Mouse (Mus musculus): ENCODE results near the gene Ubr4. TPM values are rescaled to one million over a fixed set of nuclear protein-coding genes. Genes with fewer than 3 reads are reported as not detected.

The Ubr4 gene
- polyA plus RNA-seq, 1 experiment from 2014 or later, result 63.1 TPM

- Histone ChIP-seq H3K4me1 (ENCODE audit: control insufficient read depth, insufficient read depth, low read length) (no peaks in the 10 kb centered on the region), H3K27me3 (ENCODE audit: control insufficient read depth, insufficient read depth, low read length) (no peaks in the 10 kb centered on the region), H3K4me2 (ENCODE audit: low read depth, low read length) (no peak overlapping the region), H3K27ac (replicated peaks; ENCODE audit: low read depth, low read length) (no peak overlapping the region), H3K9me3 (replicated peaks; ENCODE audit: control insufficient read depth, low read length) (no peaks in the 10 kb centered on the region), H3K9ac (replicated peaks; ENCODE audit: low read length) (no peak overlapping the region), H3K4me3 (ENCODE audit: low read depth, low read length) (no peak overlapping the region), H3K36me3 (replicated peaks; ENCODE audit: control insufficient read depth, insufficient read depth, low read depth, low read length) (peaks cover 10% of the 10 kb centered on the region)
- no peak for DNase-seq (ENCODE audit: low spot score)
- ATAC-seq (replicated peaks; ENCODE audit: insufficient number of reproducible peaks, low FRiP score, low TSS enrichment, low read depth), result no peak
- WGBS, result 90% methylated on average over 5 of the region's 5 CpGs
These were observed 15.6 kb downstream of the Ubr4 start for GRCm38 (mm10) chr4:139368038-139368437.

DNA sequence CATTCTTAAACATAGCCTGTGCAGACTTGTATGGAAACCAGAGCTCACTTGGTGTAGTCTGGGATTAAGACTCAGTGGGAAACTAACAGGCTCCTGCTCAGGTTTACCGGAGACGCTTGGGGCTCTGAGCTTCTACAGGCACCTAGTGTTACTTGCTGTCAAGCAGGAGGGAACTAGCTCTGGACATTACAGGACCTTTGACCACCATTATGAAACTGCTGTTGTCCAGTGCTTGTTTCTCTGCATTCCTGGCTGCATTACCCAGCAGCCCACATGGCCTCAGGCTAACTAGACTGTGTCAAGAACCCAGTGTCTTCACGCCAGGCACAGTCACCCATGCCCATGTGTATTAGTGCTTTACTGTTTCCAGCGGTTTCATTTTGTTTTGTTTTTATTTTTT is 20.7 kb downstream of the Ubr4 start:
- no peak overlapping the region for H3K27ac ChIP-seq (replicated peaks; ENCODE audit: low read depth, low read length)
- no peak overlapping the region for H3K4me3 ChIP-seq (ENCODE audit: low read depth, low read length)
- peaks cover 6% of the 10 kb centered on the region for H3K36me3 ChIP-seq (replicated peaks; ENCODE audit: control insufficient read depth, insufficient read depth, low read depth, low read length)
- 87% methylated on average over 4 of the region's 4 CpGs for WGBS
- H3K4me2 ChIP-seq (ENCODE audit: low read depth, low read length), result no peak overlapping the region
- DNase-seq (ENCODE audit: low spot score) (no peak), ATAC-seq (replicated peaks; ENCODE audit: insufficient number of reproducible peaks, low FRiP score, low TSS enrichment, low read depth) (no peak)
- H3K4me1 ChIP-seq (ENCODE audit: control insufficient read depth, insufficient read depth, low read length), result no peaks in the 10 kb centered on the region
- no peak overlapping the region for H3K9ac ChIP-seq (replicated peaks; ENCODE audit: low read length)
- no peaks in the 10 kb centered on the region for H3K27me3 ChIP-seq (ENCODE audit: control insufficient read depth, insufficient read depth, low read length)
- H3K9me3 ChIP-seq (replicated peaks; ENCODE audit: control insufficient read depth, low read length), result no peaks in the 10 kb centered on the region

DNA sequence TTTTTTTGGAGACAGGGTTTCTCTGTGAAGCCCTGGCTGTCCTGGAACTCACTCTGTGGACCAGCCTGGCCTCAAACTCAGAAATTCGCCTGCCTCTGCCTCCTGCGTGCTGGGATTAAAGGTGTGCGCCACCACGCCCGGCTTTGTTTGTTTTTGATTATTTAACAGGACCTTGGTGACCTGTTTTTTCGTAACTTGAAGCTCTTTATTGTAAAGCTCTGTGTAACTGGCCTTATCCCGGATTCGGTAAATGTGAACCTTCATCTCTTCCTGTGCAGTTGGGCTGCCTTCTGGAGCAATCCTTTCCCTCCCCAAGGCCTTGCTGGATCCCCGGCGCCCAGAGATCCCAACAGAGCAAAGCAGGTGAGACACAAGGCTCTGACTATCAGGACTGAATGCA is 21.1 kb downstream of the Ubr4 start:
- DNase-seq (ENCODE audit: low spot score) (no peak), ATAC-seq (replicated peaks; ENCODE audit: insufficient number of reproducible peaks, low FRiP score, low TSS enrichment, low read depth) (no peak)
- H3K4me1 ChIP-seq (ENCODE audit: control insufficient read depth, insufficient read depth, low read length), result no peaks in the 10 kb centered on the region
- peaks cover 6% of the 10 kb centered on the region for H3K36me3 ChIP-seq (replicated peaks; ENCODE audit: control insufficient read depth, insufficient read depth, low read depth, low read length)
- WGBS, result 86% methylated on average over 10 of the region's 10 CpGs
- H3K4me3 ChIP-seq (ENCODE audit: low read depth, low read length), result no peak overlapping the region
- no peaks in the 10 kb centered on the region for H3K9me3 ChIP-seq (replicated peaks; ENCODE audit: control insufficient read depth, low read length)
- no peak overlapping the region for H3K27ac ChIP-seq (replicated peaks; ENCODE audit: low read depth, low read length)
- no peak overlapping the region for H3K4me2 ChIP-seq (ENCODE audit: low read depth, low read length)
- no peaks in the 10 kb centered on the region for H3K27me3 ChIP-seq (ENCODE audit: control insufficient read depth, insufficient read depth, low read length)
- no peak overlapping the region for H3K9ac ChIP-seq (replicated peaks; ENCODE audit: low read length)

GRCm38 (mm10) chr4:139379719-139380118 is 27.3 kb downstream of the Ubr4 start:
- ATAC-seq (replicated peaks; ENCODE audit: insufficient number of reproducible peaks, low FRiP score, low TSS enrichment, low read depth) (no peak), DNase-seq (ENCODE audit: low spot score) (no peak)
- Histone ChIP-seq H3K9ac (replicated peaks; ENCODE audit: low read length) (peak overlapping the region; percentile 90), H3K27me3 (ENCODE audit: control insufficient read depth, insufficient read depth, low read length) (no peaks in the 10 kb centered on the region), H3K4me2 (ENCODE audit: low read depth, low read length) (peak overlapping the region; percentile 62), H3K9me3 (replicated peaks; ENCODE audit: control insufficient read depth, low read length) (no peaks in the 10 kb centered on the region), H3K36me3 (replicated peaks; ENCODE audit: control insufficient read depth, insufficient read depth, low read depth, low read length) (no peaks in the 10 kb centered on the region; the same call in 1 of the 2 replicates), H3K27ac (replicated peaks; ENCODE audit: low read depth, low read length) (peak overlapping the region; percentile 76), H3K4me1 (ENCODE audit: control insufficient read depth, insufficient read depth, low read length) (no peaks in the 10 kb centered on the region; the same call in 1 of the 2 replicates), H3K4me3 (ENCODE audit: low read depth, low read length) (peak overlapping the region; percentile 93)
- WGBS, result 15% methylated on average over 8 of the region's 8 CpGs

DNA sequence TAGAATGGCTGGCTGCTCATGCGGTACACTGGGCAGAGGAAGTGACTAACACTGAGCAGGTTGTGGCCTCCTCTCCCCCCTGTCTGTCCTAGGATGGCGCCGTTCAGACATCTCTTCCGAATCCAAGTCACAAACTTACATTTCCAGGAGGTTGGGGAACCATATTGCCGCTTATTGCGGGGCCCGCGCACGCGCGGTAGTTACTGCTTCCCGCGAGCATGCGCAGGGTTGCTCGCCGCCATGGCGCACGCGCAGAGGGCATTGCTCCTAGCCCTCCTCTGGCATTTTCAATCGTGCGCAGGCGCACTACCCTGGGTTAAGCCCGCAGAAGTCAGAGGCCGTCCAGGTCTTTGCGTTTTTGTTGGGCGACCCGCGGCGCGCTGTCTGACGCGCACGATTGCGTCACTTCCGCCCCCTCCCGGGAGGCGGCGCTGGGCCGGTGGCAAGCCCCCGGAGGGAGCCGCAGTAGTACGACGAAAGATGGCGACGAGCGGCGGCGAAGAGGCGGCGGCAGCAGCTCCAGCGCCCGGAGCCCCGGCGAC is 27.9 kb downstream of the Ubr4 start:
- Histone ChIP-seq H3K4me1 (ENCODE audit: control insufficient read depth, insufficient read depth, low read length) (no peaks in the 10 kb centered on the region; the same call in 1 of the 2 replicates), H3K9me3 (replicated peaks; ENCODE audit: control insufficient read depth, low read length) (no peaks in the 10 kb centered on the region), H3K27me3 (ENCODE audit: control insufficient read depth, insufficient read depth, low read length) (no peaks in the 10 kb centered on the region), H3K4me3 (ENCODE audit: low read depth, low read length) (peak overlapping the region; percentile 93), H3K4me2 (ENCODE audit: low read depth, low read length) (peak overlapping the region; percentile 62), H3K27ac (replicated peaks; ENCODE audit: low read depth, low read length) (peak overlapping the region; percentile 76), H3K9ac (replicated peaks; ENCODE audit: low read length) (peak overlapping the region; percentile 90), H3K36me3 (replicated peaks; ENCODE audit: control insufficient read depth, insufficient read depth, low read depth, low read length) (no peaks in the 10 kb centered on the region)
- DNase-seq (ENCODE audit: low spot score) (peak; percentile 99), ATAC-seq (replicated peaks; ENCODE audit: insufficient number of reproducible peaks, low FRiP score, low TSS enrichment, low read depth) (peak; percentile 95)
- WGBS, result under 1% methylated on average over 50 of the region's 54 CpGs

- H3K9me3 ChIP-seq (replicated peaks; ENCODE audit: control insufficient read depth, low read length), result no peaks in the 10 kb centered on the region
- ATAC-seq (replicated peaks; ENCODE audit: insufficient number of reproducible peaks, low FRiP score, low TSS enrichment, low read depth), result no peak; the same call in none of the 2 replicates
- H3K9ac ChIP-seq (replicated peaks; ENCODE audit: low read length), result peak overlapping the region; percentile 80
- 3% methylated on average over 42 of the region's 44 CpGs for WGBS
- peak overlapping the region; percentile 87 for H3K4me2 ChIP-seq (ENCODE audit: low read depth, low read length)
- no peaks in the 10 kb centered on the region for H3K36me3 ChIP-seq (replicated peaks; ENCODE audit: control insufficient read depth, insufficient read depth, low read depth, low read length)
- no peaks in the 10 kb centered on the region; the same call in 1 of the 2 replicates for H3K4me1 ChIP-seq (ENCODE audit: control insufficient read depth, insufficient read depth, low read length)
- H3K4me3 ChIP-seq (ENCODE audit: low read depth, low read length), result peak overlapping the region; percentile 93
- H3K27ac ChIP-seq (replicated peaks; ENCODE audit: low read depth, low read length), result 0 out of 2 replicates have a peak overlapping the region, but pooled peaks have one; percentile 35
- no peaks in the 10 kb centered on the region for H3K27me3 ChIP-seq (ENCODE audit: control insufficient read depth, insufficient read depth, low read length)
- no peak for DNase-seq (ENCODE audit: low spot score)
These were observed 28.5 kb downstream of the Ubr4 start for GRCm38 (mm10) chr4:139380775-139381451.

DNA sequence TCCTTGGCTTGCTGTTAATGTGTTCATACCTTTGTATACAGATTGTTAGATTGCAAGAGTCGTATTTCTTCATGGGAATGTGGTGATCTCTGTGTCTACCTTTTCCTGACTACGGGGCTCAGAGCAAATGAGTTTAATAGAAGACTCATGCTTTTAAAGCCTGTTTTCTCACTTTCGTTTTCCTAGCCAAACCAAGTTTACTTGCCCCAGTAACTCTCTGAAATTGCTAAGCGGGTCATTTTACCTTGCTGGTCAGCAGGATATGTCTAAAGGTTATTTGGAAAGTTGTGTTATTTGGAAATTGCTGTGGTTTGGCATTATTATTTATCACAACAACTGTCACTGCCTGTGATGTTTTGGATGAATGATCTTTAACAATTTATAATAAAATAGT is 29.0 kb downstream of the Ubr4 start:
- Histone ChIP-seq H3K27ac (replicated peaks; ENCODE audit: low read depth, low read length) (no peak overlapping the region), H3K27me3 (ENCODE audit: control insufficient read depth, insufficient read depth, low read length) (no peaks in the 10 kb centered on the region)

DNA sequence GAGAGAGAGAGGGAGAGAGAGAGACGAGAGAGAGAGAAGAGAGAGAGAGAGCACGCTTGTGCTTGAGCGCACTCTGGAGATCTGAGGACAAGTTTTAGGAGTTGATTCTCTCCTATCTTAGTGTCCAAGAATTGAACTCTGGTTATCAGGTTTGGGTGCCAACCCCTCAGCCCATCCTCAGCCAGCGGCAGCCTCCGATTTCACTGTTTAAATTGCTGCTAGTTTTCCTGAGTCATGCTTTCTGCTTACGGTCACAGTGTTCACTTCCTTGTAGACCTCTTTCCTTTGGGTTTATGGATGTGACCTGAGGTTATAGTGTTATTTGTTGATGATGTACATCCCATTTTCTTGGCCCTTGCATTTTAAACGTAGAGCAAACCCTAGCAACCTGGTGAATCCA is 29.8 kb downstream of the Ubr4 start:
- Histone ChIP-seq H3K36me3 (replicated peaks; ENCODE audit: control insufficient read depth, insufficient read depth, low read depth, low read length) (no peaks in the 10 kb centered on the region), H3K27ac (replicated peaks; ENCODE audit: low read depth, low read length) (no peak overlapping the region), H3K4me2 (ENCODE audit: low read depth, low read length) (no peak overlapping the region), H3K9ac (replicated peaks; ENCODE audit: low read length) (no peak overlapping the region), H3K27me3 (ENCODE audit: control insufficient read depth, insufficient read depth, low read length) (no peaks in the 10 kb centered on the region), H3K4me3 (ENCODE audit: low read depth, low read length) (no peak overlapping the region), H3K4me1 (ENCODE audit: control insufficient read depth, insufficient read depth, low read length) (no peaks in the 10 kb centered on the region; the same call in 1 of the 2 replicates), H3K9me3 (replicated peaks; ENCODE audit: control insufficient read depth, low read length) (no peaks in the 10 kb centered on the region)
- DNase-seq (ENCODE audit: low spot score) (no peak), ATAC-seq (replicated peaks; ENCODE audit: insufficient number of reproducible peaks, low FRiP score, low TSS enrichment, low read depth) (no peak)
- 93% methylated on average over 6 of the region's 7 CpGs for WGBS

More for the DNA sequence above, 29.0 kb downstream of the Ubr4 start:
- Histone ChIP-seq H3K4me1 (ENCODE audit: control insufficient read depth, insufficient read depth, low read length) (no peaks in the 10 kb centered on the region; the same call in 1 of the 2 replicates), H3K9me3 (replicated peaks; ENCODE audit: control insufficient read depth, low read length) (no peaks in the 10 kb centered on the region), H3K36me3 (replicated peaks; ENCODE audit: control insufficient read depth, insufficient read depth, low read depth, low read length) (no peaks in the 10 kb centered on the region), H3K9ac (replicated peaks; ENCODE audit: low read length) (peak overlapping the region; percentile 80), H3K4me2 (ENCODE audit: low read depth, low read length) (peak overlapping the region; percentile 87), H3K4me3 (ENCODE audit: low read depth, low read length) (peak overlapping the region; percentile 93)
- no peak for DNase-seq (ENCODE audit: low spot score)
- 49% methylated on average over 4 of the region's 4 CpGs for WGBS
- ATAC-seq (replicated peaks; ENCODE audit: insufficient number of reproducible peaks, low FRiP score, low TSS enrichment, low read depth), result no peak

Measured in embryonic facial prominence, embryonic 11.5 days (tissue).